Mouse (Mus musculus): ENCODE data around the gene Btbd11.

DNA sequence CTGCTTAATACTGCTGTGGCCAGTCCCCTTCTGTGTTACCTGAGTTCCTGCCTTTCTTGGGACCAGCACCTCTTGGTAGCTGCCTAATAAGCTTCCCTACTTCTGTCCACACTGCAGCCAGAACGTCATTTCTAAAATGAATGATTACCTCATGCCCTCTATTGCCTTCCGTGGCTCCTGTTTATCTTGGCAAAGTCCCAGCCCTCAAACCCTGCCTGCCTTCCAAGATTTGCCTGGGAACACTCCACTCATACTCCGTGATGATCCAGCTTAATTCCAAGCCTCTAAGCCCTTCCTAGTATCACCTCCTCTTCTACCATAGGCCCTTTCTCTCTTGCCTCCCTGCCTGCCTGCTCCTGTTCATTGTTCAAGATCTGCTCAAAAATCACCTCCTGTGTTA, 94.5 kb downstream of the Btbd11 start:
- TF ChIP-seq CTCF (IDR thresholded peaks at IDR 0.05; ENCODE audit: insufficient read depth, low read length) (no peak), POLR2A (IDR thresholded peaks at IDR 0.05; ENCODE audit: borderline replicate concordance, extremely low read depth, low read depth, low read length) (no peak)
